Mouse (Mus musculus): ENCODE measurements at regions not wholly inside any gene's neighbourhood (a gene's known extent, or its start where the extent isn't known, plus 50 kb on each side); places are given as distances from the start of the nearest gene placed in this dataset.
A peak's percentile ranks its signal among the peaks of the same experiment; 100 is the strongest.
"Not testable (repeated sequence)": the region's sequence is repeated elsewhere in the genome, so short reads cannot be mapped to it uniquely, and the experiment has no call there.

DNA sequence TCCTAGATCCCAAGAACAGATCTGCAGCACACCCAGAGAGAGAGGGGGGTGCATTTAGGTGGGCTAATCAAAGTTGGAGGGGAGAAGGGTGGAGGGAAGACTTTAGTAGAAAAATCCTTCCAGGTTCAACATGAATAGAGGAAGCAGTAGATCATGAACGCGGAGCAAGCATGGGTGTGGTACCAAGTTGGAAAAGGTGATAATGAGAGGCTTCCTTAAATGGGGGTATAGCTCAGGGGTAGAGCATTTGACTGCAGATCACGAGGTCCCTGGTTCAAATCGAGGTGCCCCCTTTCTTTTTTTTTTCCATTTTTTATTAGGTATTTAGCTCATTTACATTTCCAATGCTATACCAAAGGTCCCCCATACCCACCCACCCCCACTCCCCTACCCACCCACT is 54.0 kb upstream of the Krba1 start:
- DNase-seq: not testable (repeated sequence)

DNA sequence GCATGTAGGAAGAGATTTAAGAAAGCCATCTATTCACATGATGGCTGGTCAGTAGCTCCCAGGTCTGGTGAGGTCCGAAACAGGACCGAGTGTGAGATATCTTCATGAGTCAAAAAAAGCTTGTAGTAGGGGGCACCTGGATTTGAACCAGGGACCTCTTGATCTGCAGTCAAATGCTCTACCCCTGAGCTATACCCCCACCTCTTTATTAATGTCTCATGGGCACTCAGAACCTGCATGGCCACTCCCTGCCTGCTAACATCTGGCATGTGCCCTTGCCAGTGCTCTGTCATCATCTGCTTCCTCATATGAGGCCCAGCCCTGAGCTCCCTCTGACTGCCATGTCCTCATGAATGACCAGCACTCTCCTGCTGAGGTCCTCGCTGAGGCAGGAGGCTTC is 58.4 kb upstream of the Krba1 start:
- not testable (repeated sequence) for DNase-seq

DNA sequence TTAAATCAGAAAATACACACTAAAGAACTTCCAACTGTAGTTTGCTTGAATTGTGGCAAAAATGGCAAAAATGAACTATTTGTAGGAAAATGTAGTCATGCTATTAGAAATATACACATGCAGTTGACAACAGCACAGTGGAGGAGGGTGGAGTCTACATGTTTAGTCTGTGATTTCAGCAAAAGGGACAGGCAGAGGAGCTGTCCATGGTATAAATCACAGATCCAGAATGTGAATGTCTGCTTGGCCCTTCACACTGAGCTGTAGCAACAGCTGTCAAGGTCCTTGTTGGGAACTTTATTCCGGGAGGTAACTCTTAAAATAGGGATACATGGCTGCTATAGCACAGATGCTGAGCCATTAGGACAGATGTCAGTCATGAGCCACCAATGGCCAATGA is 107.4 kb upstream of the Krba1 start:
- no peak for DNase-seq

DNA sequence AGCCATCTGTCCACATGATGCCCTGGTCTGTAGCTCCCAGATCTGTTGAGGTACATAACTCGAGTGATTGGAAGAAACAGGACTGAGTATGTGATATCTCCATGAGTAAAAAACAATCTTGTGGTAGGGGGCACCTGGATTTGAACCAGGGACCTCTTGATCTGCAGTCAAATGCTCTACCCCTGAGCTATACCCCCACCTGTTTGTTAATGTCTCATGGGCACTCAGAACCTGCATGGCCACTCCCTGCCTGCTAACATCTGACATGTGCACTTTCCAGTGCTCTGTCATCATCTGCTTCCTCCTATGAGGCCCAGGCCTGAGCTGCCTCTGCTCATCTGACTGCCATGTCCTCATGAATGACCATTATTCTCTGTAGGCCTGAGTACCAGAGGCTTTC is 115.7 kb upstream of the Krba1 start:
- DNase-seq: not testable (repeated sequence)

DNA sequence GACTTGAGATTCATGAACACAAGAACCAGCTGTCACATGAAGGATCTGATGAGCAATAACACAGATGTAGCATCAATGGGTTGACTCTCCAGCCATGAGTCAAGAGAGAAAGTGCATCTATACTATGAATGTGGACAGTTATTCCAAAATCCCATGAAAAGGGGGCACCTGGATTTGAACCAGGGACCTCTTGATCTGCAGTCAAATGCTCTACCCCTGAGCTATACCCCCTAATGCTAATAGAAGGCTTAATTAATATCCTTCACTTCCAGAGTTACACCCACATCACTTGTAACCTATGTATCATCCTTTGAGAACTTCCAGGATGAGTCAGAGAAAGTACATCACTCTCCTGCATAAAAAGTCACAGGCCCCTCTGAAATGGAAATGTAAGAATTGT is 133.8 kb upstream of the Krba1 start:
- not testable (repeated sequence) for DNase-seq

DNA sequence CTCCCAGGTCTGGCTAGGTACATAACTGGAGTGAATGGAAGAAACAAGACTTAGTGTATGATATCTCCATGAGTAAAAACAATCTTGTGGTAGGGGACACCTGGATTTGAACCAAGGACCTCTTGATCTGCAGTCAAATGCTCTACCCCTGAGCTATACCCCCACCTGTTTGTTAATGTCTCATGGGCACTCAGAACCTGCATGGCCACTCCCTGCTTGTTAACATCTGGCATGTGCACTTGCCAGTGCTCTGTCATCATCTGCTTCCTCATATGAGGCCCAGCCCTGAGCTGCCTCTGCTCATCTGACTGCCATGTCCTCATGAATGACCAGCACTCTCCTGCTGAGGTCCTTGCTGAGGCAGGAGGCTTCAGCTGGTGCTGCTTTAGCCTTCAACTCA is 142.4 kb upstream of the Krba1 start:
- not testable (repeated sequence) for DNase-seq

DNA sequence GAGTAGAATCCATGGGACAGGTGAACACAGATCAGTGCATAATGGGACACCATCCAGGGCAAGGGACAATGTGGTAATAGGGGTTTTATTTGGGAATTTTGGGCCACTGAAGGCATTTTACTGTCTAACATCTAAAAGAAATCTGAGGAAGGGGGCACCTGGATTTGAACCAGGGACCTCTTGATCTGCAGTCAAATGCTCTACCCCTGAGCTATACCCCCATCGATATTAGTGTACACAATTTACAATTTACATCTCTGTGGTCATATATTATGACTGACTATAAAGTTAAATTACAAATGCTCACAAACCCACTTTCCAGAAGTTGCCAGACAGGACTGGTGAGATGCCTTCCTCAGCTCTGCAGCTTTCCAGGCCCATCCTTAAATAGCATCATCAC is 143.4 kb upstream of the Krba1 start:
- no peak for DNase-seq

DNA sequence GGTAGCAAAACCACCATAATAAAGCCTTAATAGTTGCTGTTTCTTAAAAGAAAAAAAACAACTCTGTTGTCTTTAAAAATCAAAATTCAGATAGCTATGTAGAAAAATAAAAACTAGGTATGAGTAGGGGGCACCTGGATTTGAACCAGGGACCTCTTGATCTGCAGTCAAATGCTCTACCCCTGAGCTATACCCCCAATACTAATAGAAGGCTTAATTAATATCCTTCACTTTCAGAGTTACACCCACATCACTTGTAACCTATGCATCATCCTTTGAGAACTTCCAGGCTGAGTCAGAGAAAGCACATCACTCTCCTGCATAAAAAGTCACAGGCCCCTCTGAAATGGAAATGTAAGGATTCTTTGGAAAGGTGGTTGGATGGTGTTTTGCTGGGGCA is 151.2 kb upstream of the Krba1 start:
- not testable (repeated sequence) for DNase-seq

DNA sequence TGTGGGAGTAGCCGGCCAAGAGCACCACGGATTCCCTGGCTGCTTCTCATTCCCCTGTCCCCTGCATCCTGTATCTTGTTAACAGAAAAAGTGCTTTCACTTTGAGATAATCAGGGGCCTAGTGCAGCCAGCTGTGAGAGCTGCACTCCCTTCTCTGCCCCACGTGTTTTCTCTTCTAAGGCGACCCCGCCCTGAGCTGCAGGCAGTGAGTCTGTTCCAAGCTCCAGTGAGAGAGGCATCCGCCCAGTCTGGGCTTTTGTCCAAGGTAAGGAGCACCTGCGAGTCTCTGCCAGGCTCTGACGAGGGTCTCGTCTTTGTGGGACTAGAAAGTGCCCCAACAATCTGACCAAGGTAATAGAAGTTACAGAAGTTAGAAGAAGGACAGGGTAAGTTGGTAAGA is 141.0 kb upstream of the Zfp746 start:
- DNase-seq: no peak

DNA sequence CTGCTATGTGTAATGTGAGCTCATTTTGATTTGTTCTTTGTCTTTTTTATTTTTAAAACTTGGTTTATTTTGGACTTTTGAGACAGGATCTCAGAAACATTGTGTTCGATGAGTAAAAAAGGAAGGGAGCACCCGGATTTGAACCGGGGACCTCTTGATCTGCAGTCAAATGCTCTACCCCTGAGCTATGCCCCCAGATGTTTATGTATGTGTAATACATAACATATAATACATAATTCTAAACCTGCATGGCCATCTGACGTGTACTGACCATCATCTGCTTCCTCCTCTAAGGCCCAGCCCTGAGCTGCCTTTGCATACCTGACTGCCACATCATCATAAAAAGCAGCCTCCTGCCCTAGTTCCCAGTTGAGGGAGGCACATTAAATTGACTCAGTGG is 137.8 kb upstream of the Zfp746 start:
- DNase-seq: no peak

DNA sequence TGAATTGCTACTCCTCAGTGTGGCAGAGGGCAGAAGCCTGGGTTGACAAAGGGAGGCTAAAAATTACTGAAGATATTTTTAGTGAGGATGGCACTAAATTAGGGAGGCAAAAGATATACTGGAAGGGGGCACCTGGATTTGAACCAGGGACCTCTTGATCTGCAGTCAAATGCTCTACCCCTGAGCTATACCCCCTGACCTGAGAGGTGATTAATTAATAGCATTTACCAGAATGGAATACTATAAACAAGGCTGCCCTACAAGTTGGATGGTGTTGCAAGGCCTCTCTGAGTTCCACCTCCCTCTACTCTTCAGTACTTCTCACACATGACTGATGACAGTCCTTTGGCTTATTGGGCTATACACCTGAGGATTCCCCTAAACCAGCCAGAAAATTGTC is 136.6 kb upstream of the Zfp746 start:
- no peak for DNase-seq

DNA sequence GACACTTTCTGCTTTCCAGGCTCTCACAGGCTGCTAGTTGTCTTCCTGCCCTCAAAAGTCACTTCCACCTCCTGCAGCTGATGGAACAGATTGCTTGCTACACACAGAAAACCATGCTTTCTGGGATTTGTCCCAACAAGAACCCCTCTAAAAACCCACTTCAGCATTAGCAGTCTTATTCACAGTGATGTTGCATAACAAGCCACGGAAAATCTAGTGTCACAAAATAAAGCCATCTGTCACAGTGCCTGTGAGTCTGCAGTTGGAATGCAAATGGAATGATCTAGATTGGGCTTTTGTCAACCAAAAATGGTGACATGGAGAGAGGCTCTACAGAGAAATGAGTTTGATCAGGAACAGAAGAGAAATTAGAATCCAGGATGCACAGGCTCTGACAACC is 135.4 kb upstream of the Zfp746 start:
- not testable (repeated sequence) for DNase-seq

DNA sequence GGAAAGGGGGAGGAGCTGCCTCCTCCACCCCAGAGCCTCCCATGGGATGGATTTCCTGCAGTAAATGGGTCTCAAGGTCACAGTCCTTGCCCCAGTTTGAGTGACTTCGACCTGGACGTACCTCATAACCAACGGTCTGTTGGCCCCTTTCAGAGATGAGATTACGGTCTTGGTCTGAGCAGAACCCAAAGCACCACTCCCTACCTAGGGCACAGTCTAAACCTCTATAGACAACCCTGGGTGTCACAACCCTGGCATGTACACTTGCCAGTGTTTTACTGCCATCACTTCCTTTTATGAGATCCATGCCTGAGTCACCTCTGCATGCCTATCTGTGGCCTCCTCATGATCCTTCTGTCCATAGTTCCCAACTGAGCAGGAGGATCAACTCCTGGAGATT is 128.8 kb upstream of the Zfp746 start:
- DNase-seq: no peak

DNA sequence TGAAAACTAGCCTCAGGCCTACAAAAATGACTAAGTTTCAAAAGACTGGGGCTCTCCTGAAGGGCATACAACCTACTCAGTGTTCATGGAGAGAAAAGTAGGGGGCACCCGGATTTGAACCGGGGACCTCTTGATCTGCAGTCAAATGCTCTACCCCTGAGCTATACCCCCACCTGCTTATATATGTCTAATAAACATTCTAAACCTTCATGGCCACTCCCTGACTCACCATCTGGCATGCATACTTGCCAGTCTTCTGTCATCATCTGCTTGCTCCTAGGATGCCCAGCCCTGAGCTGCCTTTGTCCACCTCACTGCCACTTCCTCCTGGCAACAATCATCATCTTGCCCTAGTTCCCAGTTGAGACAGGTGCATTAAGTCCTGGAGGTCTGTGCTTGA is 123.3 kb upstream of the Zfp746 start:
- no peak for DNase-seq

DNA sequence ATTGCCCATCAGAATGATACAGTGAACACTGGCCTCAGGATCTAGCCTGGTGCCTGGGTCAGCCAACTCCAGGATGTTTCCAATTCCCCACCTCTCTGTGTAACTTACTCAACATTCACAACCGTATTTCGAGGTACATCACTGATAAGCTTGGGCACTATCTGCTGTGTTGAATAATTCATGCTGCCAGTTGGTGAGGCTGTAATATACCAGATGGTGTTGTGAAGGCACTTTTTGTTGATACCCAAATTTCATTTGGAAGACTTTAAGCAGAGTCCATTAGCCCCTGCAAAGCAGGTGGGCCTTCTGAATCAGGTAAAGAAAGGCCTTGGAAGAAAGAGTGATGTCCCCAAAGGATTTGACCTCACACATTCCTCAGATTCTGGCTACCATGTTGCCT is 122.7 kb upstream of the Zfp746 start:
- no peak for DNase-seq

DNA sequence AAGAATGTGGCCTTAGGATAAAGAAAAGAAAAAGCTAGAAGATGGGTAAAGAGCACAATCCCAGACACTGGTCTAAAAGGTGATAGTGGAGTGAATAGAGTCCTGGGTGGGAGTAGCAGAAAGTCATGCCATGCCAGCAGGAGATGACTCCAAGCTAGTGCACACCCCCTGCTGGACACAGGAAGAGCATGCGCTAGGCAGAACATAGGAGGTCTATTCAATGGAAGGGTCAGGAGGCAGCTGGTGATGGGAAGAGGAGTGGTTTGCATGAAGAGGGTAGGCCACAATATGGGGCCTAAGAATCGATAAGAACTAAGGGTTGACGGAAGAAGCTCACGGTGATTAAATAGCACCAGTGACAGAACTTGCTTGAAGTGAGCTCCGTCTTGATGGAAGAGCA is 119.3 kb upstream of the Zfp746 start:
- no peak for DNase-seq

DNA sequence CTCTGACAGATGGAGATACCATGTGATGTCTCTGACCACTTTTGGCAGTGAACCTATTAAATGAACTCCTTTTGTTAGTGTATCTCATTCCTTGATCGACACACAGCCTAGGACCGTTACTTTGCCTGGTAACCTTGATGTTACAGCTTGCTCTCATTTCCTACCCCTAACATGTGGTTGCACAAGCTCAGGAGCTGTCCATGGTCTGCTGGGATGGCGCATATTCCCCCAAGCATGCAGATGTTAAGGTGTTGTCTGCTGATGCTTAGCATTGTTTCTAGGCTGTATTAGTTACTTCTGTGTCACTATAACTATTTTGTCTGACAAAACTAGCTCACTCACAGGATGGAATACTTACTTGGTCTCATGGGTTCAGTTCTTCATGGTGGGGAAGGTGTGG is 113.6 kb upstream of the Zfp746 start:
- no peak for DNase-seq

DNA sequence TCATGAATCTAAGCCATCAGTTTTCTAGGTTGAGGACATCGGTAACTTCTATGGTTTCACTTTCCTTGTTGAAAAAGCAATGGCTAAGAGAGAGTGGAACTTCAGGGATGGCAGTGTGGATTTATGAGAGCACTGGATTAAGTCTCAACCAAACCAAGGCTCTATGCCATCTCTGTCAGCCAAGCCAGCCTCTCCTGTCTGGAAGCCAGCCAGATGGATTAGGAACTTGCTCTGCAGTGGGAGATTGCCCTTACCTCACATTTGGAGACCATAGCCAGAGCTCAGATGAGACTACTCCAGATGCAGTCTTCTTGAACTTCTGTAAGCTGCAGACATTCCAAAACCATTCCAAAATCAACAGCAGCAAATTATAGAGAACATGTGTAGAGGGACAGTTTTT is 112.4 kb upstream of the Zfp746 start:
- DNase-seq: no peak

DNA sequence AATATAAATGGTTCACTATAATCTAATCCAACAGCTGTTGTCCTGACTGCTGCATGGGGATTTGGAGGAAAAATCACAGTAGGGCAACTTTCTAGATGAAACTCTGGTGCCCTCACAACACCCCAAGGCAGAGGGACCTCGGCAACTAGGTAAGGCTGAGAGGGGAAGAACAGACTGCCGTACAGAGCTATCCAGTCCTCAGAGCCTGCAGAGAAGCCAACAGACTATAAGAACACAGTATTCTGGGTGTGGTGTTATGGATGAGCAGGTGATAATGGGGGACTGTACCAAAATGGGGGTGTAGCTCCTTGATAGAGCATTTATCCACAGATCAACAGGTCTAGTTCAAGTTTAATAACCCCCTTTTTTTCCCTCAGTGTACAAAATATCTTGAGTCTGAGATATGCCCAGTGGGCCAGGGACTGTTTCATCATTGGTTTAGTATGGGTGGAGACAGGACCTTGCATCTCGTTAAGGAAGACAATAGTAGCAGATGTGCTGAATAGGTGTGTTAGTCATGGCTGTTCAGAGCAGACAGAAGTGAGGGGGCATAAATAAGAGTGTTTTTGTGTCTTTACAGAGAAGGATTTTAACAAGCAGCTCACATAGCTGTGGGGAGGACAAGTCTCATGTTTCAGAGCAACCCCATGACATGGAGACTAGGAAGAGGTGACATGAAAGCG is 111.4 kb upstream of the Zfp746 start:
- no peak for DNase-seq

DNA sequence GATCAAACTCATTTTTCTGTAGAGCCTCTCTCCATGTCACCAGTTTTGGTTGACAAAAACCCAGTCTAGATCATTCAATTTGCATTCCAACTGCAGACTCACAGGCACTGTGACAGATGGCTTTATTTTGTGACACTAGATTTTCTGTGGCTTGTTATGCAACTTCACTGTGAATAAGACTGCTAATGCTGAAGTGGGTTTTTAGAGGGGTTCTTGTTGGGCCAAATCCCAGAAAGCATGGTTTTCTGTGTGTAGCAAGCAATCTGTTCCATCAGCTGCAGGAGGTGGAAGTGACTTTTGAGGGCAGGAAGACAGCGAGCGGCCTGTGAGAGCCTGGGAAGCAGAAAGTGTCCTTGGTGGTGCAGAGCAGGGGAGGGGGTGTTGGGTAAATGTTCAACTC is 102.0 kb upstream of the Zfp746 start:
- DNase-seq: not testable (repeated sequence)

DNA sequence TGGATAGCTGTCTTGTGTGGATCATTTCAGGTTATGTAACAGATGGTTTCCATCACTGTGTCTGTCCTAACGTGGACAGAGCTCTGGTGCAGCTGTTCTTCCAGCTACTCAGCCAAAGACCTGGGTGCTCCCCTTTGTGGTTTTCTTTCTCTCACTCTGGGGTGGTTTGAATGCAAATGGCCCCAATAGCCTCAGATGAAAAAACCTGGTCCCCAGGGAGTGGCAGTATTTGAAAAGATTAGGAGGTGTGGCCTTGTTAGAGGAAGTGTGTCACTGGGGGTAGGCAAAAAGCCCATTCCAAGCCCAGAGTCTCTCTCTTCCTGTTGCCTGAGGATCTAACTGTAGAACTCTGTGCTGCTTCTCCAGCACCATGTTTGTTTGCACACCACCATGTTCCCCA is 98.9 kb upstream of the Zfp746 start:
- DNase-seq: no peak

DNA sequence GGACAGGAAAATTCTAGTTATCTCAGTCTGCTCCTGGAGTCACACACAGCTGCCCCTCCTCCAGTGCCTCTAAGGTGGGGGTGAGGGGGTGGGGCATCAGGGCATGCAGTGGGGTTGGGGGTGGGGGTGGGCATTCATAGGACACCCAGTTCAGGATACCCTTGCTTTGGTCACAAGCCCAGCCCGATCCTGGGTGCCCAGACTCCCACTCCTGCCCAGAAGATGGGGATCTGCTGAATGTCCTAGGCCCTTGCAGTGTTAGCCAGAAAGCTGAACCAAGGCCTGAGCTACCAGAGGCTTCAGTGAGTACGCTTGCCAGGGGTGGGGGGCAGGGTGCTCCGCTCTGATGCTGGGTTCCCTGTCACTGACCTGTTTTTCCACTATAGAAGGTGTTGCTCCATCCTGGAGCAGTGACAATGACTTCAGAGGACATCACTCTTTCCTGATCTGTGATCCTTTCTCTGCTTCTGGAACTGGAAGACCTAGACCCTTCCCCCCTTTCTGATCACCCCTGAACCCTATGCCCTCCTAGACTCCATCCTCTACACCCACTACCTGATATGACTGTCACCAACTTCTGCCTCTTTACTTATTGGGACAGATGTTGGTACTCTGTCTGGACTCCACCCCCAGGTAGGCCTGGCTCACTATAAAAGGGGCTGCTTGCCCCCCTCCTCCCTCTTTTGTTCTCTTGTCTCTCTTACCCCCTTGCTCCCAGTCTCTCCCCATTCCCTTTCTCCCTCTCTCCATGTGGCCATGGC is 92.1 kb upstream of the Zfp746 start:
- peak in 1 of 2 experiments; percentile 5 for DNase-seq

DNA sequence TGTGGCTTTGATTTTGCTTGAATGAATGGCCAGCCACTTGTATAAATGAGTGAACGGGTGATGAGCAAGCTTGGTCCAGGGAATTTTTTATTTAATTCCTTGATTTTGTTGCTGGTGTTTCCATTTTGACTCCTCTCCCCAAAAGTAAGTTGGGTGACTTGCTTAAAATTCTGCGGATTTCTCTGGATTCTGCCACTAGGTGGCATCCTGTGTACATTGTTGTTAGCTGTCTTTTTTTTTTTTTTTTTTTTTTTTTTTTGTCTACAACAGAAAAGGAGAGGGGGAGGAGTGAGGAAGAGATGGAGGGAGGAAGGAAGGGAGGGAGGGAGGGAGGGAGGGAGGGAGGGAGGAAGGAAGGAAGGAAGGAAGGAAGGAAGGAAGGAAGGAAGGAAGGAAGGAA is 91.5 kb upstream of the Zfp746 start:
- DNase-seq: peak in 1 of 2 experiments; percentile 24

DNA sequence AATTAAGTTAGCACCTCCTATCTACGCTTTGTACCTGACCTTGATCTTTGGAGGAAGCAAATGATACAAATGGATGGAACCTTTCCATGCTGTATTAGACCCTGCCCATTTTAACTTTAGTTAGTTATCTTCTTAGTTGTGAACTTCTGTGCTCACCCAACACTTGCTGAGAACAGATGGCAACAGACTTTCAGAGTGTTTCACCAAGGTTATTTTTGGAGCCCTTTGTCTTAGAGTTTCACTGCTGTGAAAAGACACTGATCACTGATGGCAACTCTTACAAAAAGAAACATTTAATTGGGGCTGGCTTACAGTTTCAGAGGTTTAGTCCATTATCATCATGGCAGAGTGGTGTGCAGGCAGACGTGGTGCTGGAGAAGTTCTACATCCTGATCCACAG is 88.8 kb upstream of the Zfp746 start:
- DNase-seq: no peak

DNA sequence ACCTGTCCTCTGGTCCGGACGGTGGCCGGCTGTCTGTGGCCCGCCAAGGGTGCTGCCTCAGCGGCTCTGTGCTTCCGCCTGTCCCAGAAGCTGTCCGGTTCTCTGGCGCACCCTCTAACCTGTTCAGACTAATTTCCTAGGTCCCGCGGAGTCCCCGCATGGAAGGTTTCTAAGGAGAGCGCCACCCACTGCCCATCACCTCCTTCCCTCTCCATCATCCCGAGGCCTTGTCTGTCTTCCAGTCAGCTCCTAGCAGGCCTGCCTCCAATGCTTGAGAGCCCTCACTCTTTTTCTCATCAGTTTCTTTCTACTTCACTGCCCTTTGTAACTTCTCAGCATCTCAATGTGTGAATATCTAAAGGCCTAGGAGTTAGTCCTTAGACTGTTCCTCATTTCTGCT is 86.4 kb upstream of the Zfp746 start:
- DNase-seq: not testable (repeated sequence)
